Comparison of ENCODE assay signal across 8 mouse cellular contexts in the genomic region with DNA sequence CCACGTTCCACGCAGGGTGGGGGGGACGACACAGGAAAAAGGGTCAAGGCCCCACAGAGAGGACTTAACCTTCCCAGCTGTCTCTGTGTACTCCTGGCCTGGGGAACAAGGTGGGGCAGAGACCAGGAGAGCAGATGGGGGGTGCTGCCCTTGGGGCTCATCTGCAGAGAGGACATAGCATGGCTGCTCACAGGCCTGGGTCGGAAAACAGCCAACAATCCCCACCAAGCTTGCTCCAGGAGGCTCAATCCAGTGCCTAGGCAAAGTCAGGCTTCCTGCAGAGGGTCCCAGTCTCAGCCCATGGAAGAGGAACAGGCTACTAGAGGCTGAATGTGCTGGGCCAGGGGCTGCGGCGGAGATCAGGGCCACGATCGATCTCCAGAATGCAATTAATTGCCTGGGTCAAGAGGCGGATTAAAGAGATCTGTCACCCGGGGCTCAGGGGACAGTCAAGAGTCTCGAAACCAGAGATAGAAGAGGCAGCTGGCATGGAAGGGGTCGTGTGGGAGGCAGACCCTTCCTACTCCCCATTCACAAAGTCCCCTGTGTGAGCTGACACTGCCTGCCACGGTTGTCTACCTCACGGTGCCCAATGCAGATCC. TPM values are rescaled to one million over a fixed set of nuclear protein-coding genes. Genes with fewer than 3 reads are reported as not detected.
DNase-seq lines count a peak whose midpoint lies in the region; ATAC-seq and TF ChIP-seq lines count a peak whose summit lies in the region.

No protein-coding gene starts in this region.

- ATAC-seq in midbrain, embryonic 11.5 days (ENCODE audit: low FRiP score) = peak; percentile 27
- ATAC-seq in CD4-positive, CD25-positive, alpha-beta regulatory T cell, adult 4 months = no peak

- TF ChIP-seq CTCF in spleen, adult 2 months (IDR thresholded peaks at IDR 0.05; ENCODE audit: extremely low read depth, insufficient read depth, insufficient read length, insufficient replicate concordance) = no peak

- no peaks in the 10 kb centered on the region for H3K36me3 ChIP-seq in spleen, adult 2 months (ENCODE audit: control insufficient read depth, insufficient read depth, low read length)
- H3K36me3 ChIP-seq in midbrain, embryonic 11.5 days (ENCODE audit: control insufficient read depth, insufficient read depth, low read length) = no peaks in the 10 kb centered on the region

- H3K27me3 ChIP-seq in spleen, adult 2 months (ENCODE audit: control insufficient read depth, insufficient read depth, low read length) = no peaks in the 10 kb centered on the region
- H3K27me3 ChIP-seq in midbrain, embryonic 11.5 days (ENCODE audit: control insufficient read depth, insufficient read depth, low read length) = no peaks in the 10 kb centered on the region

- no peaks in the 10 kb centered on the region for H3K9me3 ChIP-seq in midbrain, embryonic 11.5 days (ENCODE audit: control insufficient read depth, low read length)

- no peak for TF ChIP-seq POLR2A in spleen, adult 2 months (IDR thresholded peaks at IDR 0.05; ENCODE audit: low read depth, low read length)

- 85% methylated on average over 14 of the region's 14 CpGs for WGBS in spleen, adult 2 months
- 31% methylated on average over 14 of the region's 14 CpGs for WGBS in midbrain, embryonic 11.5 days

- no peak overlapping the region for H3K4me3 ChIP-seq in spleen, adult 2 months (ENCODE audit: extremely low read depth, insufficient read depth, insufficient read length)
- H3K4me3 ChIP-seq in midbrain, embryonic 11.5 days (ENCODE audit: low read depth, low read length) = no peak overlapping the region

- DNase-seq in embryo, embryonic 10.5 days (ENCODE audit: low spot score) = peak; percentile 45
- DNase-seq in embryo, embryonic 11 days = no peak
- DNase-seq in spleen, adult 2 months (ENCODE audit: low read depth in 1 of 2, low spot score in 2 of 2) = no peak
- no peak for DNase-seq in spleen, postnatal 36 days (ENCODE audit: low spot score in 2 of 2)
- DNase-seq in midbrain, embryonic 11.5 days (ENCODE audit: low spot score, missing footprints) = peak; percentile 93
- no peak for DNase-seq in spleen, adult 18-20 months
- no peak for DNase-seq in urinary bladder, adult 18-20 months (ENCODE audit: low spot score in 2 of 2)

- peaks cover 35% of the 10 kb centered on the region for H3K4me1 ChIP-seq in spleen, adult 2 months (ENCODE audit: control insufficient read depth, insufficient read depth, insufficient read length)
- H3K4me1 ChIP-seq in midbrain, embryonic 11.5 days (ENCODE audit: control insufficient read depth, insufficient read depth, low read length) = peaks cover 82% of the 10 kb centered on the region

- peak overlapping the region; percentile 8; the same call in 1 of the 2 replicates for H3K4me2 ChIP-seq in midbrain, embryonic 11.5 days

- peak overlapping the region; percentile 30; the same call in 1 of the 2 replicates for H3K27ac ChIP-seq in spleen, adult 2 months (ENCODE audit: insufficient read depth, low read length)
- H3K27ac ChIP-seq in midbrain, embryonic 11.5 days (ENCODE audit: low read depth, low read length) = peak overlapping the region; percentile 74

- H3K9ac ChIP-seq in midbrain, embryonic 11.5 days (ENCODE audit: low read length) = peak overlapping the region; percentile 39; the same call in 1 of the 2 replicates

RNA-seq across cellular contexts. Expression of gene Ncor2, which starts 19.1 kb away (rescaled TPM):
- polyA plus RNA-seq in spleen, adult 2 months (2012; rRNA removed) = 70.1 and 70.5 TPM in 2 replicates
- polyA plus RNA-seq in midbrain, embryonic 11.5 days (2014; fragmentation: Nextera tagmentation; extraction: Ambion mirVana) = 13.4 and 14.7 TPM in 2 replicates
- 1 to 10 TPM; 4.0 to 6.1 TPM for polyA plus RNA-seq in CD4-positive, CD25-positive, alpha-beta regulatory T cell, adult 4 months (2017; shearing (Covaris generic))

Comparison
In these comparisons a context has a peak if more than half of its experiments do, and no peak if none do; other contexts are left out.
1. DNase-seq: peak in embryo, embryonic 10.5 days (single experiment) and midbrain, embryonic 11.5 days (single experiment); none in embryo, embryonic 11 days (single experiment), spleen, adult 2 months (0 of 2), spleen, postnatal 36 days (0 of 2), spleen, adult 18-20 months (0 of 2) and urinary bladder, adult 18-20 months (0 of 2).